15 mouse cellular contexts compared by ENCODE assay signal in genomic region chr9:30590661-30591179, GRCm38 (mm10).
A peak's percentile ranks its signal among the peaks of the same experiment; 100 is the strongest.
DNase-seq lines count a peak whose midpoint lies in the region; ATAC-seq and TF ChIP-seq lines count a peak whose summit lies in the region.
"Had no signal": no experiment of that assay in that cellular context is flagged by ENCODE, and none has a peak within 500 bp of the region (broad histone marks: within the 10 kb centered on the region; RNA-seq: fewer than 3 reads in every experiment).

No protein-coding gene starts in this region.

- no peak overlapping the region for H3K4me3 ChIP-seq in gastrocnemius, adult 2 months
- H3K4me3 ChIP-seq: hindbrain, embryonic 15.5 days; limb, embryonic 10.5 days; midbrain, embryonic 15.5 days had no signal

- intact Hi-C loops in gastrocnemius, adult 2 months (cut with DNase I), result no loop called here
- intact Hi-C loops in gastrocnemius, postnatal 36 days (cut with DNase I), result no loop called here
- intact Hi-C loops in left cerebral cortex, postnatal 36 days (cut with DNase I), result no loop called here

- no peak overlapping the region; the same call in 1 of the 2 replicates for H3K27ac ChIP-seq in gastrocnemius, adult 2 months
- H3K27ac ChIP-seq: hindbrain, embryonic 15.5 days; limb, embryonic 10.5 days; liver, embryonic 14.5 days; midbrain, embryonic 15.5 days had no signal

- peak; percentile 26 for DNase-seq in gastrocnemius, adult 2 months
- DNase-seq in gastrocnemius, postnatal 36 days, result no peak
- DNase-seq in lung, postnatal 36 days, result peak; percentile 46
- DNase-seq in lung, adult 18-20 months, result no peak
- peak; percentile 22 to 24 for DNase-seq in left cerebral cortex, postnatal 36 days (ENCODE audit: low spot score in 2 of 2)
- DNase-seq in telencephalon, adult 2 months (ENCODE audit: low read depth, low spot score), result peak; percentile 64
- no peak for DNase-seq in kidney, postnatal 14 days
- DNase-seq: adrenal gland, postnatal 25 days; kidney, adult 2 months; thymus, adult 18-20 months had no signal

- ATAC-seq in erythroblast, adult 5-6 weeks (replicated peaks; ENCODE audit: low FRiP score, poor library complexity, severe bottlenecking), result no peak
- ATAC-seq: midbrain, embryonic 15.5 days had no signal

- TF ChIP-seq CTCF in gastrocnemius, adult 2 months (IDR thresholded peaks at IDR 0.05), result no peak

Comparison
In these comparisons a context has a peak if more than half of its experiments do, and no peak if none do; other contexts are left out.
1. DNase-seq: peak in gastrocnemius, adult 2 months (single experiment), lung, postnatal 36 days (single experiment), left cerebral cortex, postnatal 36 days (2 of 2) and telencephalon, adult 2 months (single experiment); none in gastrocnemius, postnatal 36 days (0 of 2), lung, adult 18-20 months (0 of 2) and kidney, postnatal 14 days (single experiment).